Mouse (Mus musculus): ENCODE measurements around the gene Chia1. TPM values are rescaled to one million over a fixed set of nuclear protein-coding genes. Genes with fewer than 3 reads are reported as not detected.
"Not testable (repeated sequence)": the region's sequence is repeated elsewhere in the genome, so short reads cannot be mapped to it uniquely, and the experiment has no call there.

Gene Chia1
- polyA plus RNA-seq (2017; shearing (Covaris generic)) = under 1 TPM in 2 of 3 experiments, not detected in 1; 0.29 to 0.64 TPM

- no peak for ATAC-seq
Observed at GRCm38 (mm10) chr3:106112929-106113328, at the start of gene Chia1. TSS of gene Chia1 (plus strand) at chr3:106113229.

GRCm38 (mm10) chr3:106067707-106068106 lies 45.3 kb upstream of the Chia1 start:
- ATAC-seq = not testable (repeated sequence)

- no peak for ATAC-seq
Observed at GRCm38 (mm10) chr3:106070994-106071393, 42.0 kb upstream of the Chia1 start.

GRCm38 (mm10) chr3:106074824-106075223 lies 38.2 kb upstream of the Chia1 start:
- no peak for ATAC-seq

- no peak for ATAC-seq
Observed at GRCm38 (mm10) chr3:106126999-106127398, 14.0 kb downstream of the Chia1 start.

GRCm38 (mm10) chr3:106128807-106129493 lies 15.9 kb downstream of the Chia1 start:
- no peak for ATAC-seq

GRCm38 (mm10) chr3:106131690-106132089 lies 18.7 kb downstream of the Chia1 start:
- ATAC-seq = no peak

GRCm38 (mm10) chr3:106144081-106144480 lies 31.1 kb downstream of the Chia1 start:
- ATAC-seq = no peak

GRCm38 (mm10) chr3:106154413-106154812 lies 41.4 kb downstream of the Chia1 start:
- ATAC-seq = no peak

GRCm38 (mm10) chr3:106167464-106167863 lies 54.4 kb downstream of the Chia1 start, which contains the start of gene Chil3:
TSS of gene Chil3 (minus strand) at chr3:106167564.
- no peak for ATAC-seq

- ATAC-seq = no peak
Observed at GRCm38 (mm10) chr3:106170522-106171053, 57.6 kb downstream of the Chia1 start.

GRCm38 (mm10) chr3:106171135-106171731 lies 58.2 kb downstream of the Chia1 start:
- no peak for ATAC-seq

GRCm38 (mm10) chr3:106172506-106172905 lies 59.5 kb downstream of the Chia1 start:
- ATAC-seq = not testable (repeated sequence)

GRCm38 (mm10) chr3:106174971-106175370 lies 61.9 kb downstream of the Chia1 start:
- not testable (repeated sequence) for ATAC-seq

GRCm38 (mm10) chr3:106177509-106178189 lies 64.6 kb downstream of the Chia1 start:
- no peak for ATAC-seq

Other genes with a start within 250 kb of the Chia1 start
- gene Adora3, start 242.4 kb upstream of the Chia1 start, polyA plus RNA-seq (2017; shearing (Covaris generic)) = under 1 TPM in 2 of 3 experiments, not detected in 1; 0.26 to 0.39 TPM
- not detected for gene Tmigd3, start 242.3 kb upstream of the Chia1 start, polyA plus RNA-seq (2017; shearing (Covaris generic))
- gene I830077J02Rik, start 180.6 kb upstream of the Chia1 start, polyA plus RNA-seq (2017; shearing (Covaris generic)) = 1 to 10 TPM in 2 of 3 experiments, not detected in 1; 1.3 to 1.8 TPM
- 10 to 100 TPM; 43.7 to 76.5 (median 68.7) TPM for gene Wdr77, start 153.9 kb upstream of the Chia1 start, polyA plus RNA-seq (2017; shearing (Covaris generic))
- 100 to 1,000 TPM; 356 to 533 (median 366) TPM for gene Atp5f1, start 153.1 kb upstream of the Chia1 start, polyA plus RNA-seq (2017; shearing (Covaris generic))
- 1 to 10 TPM; 1.4 to 4.3 (median 4.2) TPM for gene Ovgp1, start 139.5 kb upstream of the Chia1 start, polyA plus RNA-seq (2017; shearing (Covaris generic))
- gene Pifo, start 98.6 kb upstream of the Chia1 start, polyA plus RNA-seq (2017; shearing (Covaris generic)) = under 1 TPM; 0.38 to 0.88 (median 0.83) TPM
- 1 to 10 TPM; 2.5 to 8.1 (median 7.1) TPM for gene Chil5, start 80.4 kb upstream of the Chia1 start, polyA plus RNA-seq (2017; shearing (Covaris generic))
- not detected for gene Chil3, start 54.3 kb downstream of the Chia1 start, polyA plus RNA-seq (2017; shearing (Covaris generic))
- gene Chil4, start 106.3 kb downstream of the Chia1 start, polyA plus RNA-seq (2017; shearing (Covaris generic)) = not detected